Mouse (Mus musculus) testis, adult 2 months (tissue): ENCODE measurements around the gene Tekt1. TPM values are rescaled to one million over a fixed set of nuclear protein-coding genes. Genes with fewer than 3 reads are reported as not detected.

Experiments
- H3K27ac ChIP-seq: fragments of 200-500 bp; 2 replicates; pipeline ENCODE4 v1.5.1; 2012; ENCODE audit warnings: low read depth, low read length; ENCODE audit not compliant: control insufficient read depth, insufficient read depth
- H3K27me3 ChIP-seq: fragments of 200-500 bp; 2 replicates; pipeline ENCODE4 v1.6.1; 2012; ENCODE audit warnings: mild to moderate bottlenecking, low read length, moderate library complexity; ENCODE audit not compliant: control insufficient read depth, insufficient read depth
- H3K36me3 ChIP-seq: fragments of 200-500 bp; 2 replicates; pipeline ENCODE4 v1.6.1; 2012; ENCODE audit warnings: mild to moderate bottlenecking, low read length; ENCODE audit not compliant: control insufficient read depth, insufficient read depth
- H3K4me1 ChIP-seq: fragments of 200-500 bp; 2 replicates; pipeline ENCODE4 v1.6.1; 2012; ENCODE audit warnings: low read length; ENCODE audit not compliant: control insufficient read depth, insufficient read depth
- H3K4me3 ChIP-seq: fragments of 200-500 bp; 2 replicates; pipeline ENCODE4 v1.5.1; 2012; ENCODE audit warnings: low read depth, mild to moderate bottlenecking, low read length, moderate library complexity, mixed read lengths; ENCODE audit not compliant: control insufficient read depth
- CTCF ChIP-seq: fragments of 200-500 bp; IDR thresholded peaks from 2 replicates; pipeline ENCODE4 v1.5.1; 2012; ENCODE audit warnings: low read depth, mild to moderate bottlenecking, inconsistent platforms, low read length, moderate library complexity; ENCODE audit not compliant: control insufficient read depth, insufficient read depth, insufficient replicate concordance
- POLR2A ChIP-seq: fragments of 200-500 bp; IDR thresholded peaks from 2 replicates; pipeline ENCODE4 v1.6.1; 2012; ENCODE audit warnings: low read depth, mild to moderate bottlenecking, inconsistent platforms, low read length, moderate library complexity; ENCODE audit not compliant: control insufficient read depth
- polyA plus RNA-seq: library from polyadenylated mRNA; depleted of rRNA; stranded (reverse); fragments of >200 nt; gene quantifications from 2 replicates; pipeline ENCODE4 v1.2.3, GENCODE M21; 2012

Tekt1 gene
- polyA plus RNA-seq, 1 experiment = 184 TPM

GRCm38 (mm10) chr11:72364526-72364925 is 2.3 kb upstream of the Tekt1 start:
- H3K27me3 ChIP-seq = no peaks in the 10 kb centered on the region
- no peak for TF ChIP-seq POLR2A
- TF ChIP-seq CTCF = no peak
- H3K27ac ChIP-seq = no peak overlapping the region
- no peak overlapping the region for H3K4me3 ChIP-seq
- peaks cover 2% of the 10 kb centered on the region for H3K4me1 ChIP-seq
- no peaks in the 10 kb centered on the region for H3K36me3 ChIP-seq

GRCm38 (mm10) chr11:72363523-72364240 is 1.4 kb upstream of the Tekt1 start:
- no peak overlapping the region for H3K27ac ChIP-seq
- TF ChIP-seq POLR2A = no peak
- no peak for TF ChIP-seq CTCF

GRCm38 (mm10) chr11:72361385-72362346 is 576 bp downstream of the Tekt1 start:
- Histone ChIP-seq H3K4me1 (peaks cover 2% of the 10 kb centered on the region), H3K36me3 (no peaks in the 10 kb centered on the region), H3K4me3 (peak overlapping the region; percentile 79), H3K27me3 (no peaks in the 10 kb centered on the region), H3K27ac (peak overlapping the region; percentile 83)
- TF ChIP-seq CTCF = no peak
- peak; percentile 82 for TF ChIP-seq POLR2A

More at GRCm38 (mm10) chr11:72363523-72364240, 1.4 kb upstream of the Tekt1 start:
- Histone ChIP-seq H3K4me1 (peaks cover 2% of the 10 kb centered on the region), H3K27me3 (no peaks in the 10 kb centered on the region), H3K36me3 (no peaks in the 10 kb centered on the region), H3K4me3 (no peak overlapping the region)

- H3K27ac ChIP-seq = no peak overlapping the region
- H3K4me3 ChIP-seq = peak overlapping the region; percentile 67
- H3K36me3 ChIP-seq = no peaks in the 10 kb centered on the region
- H3K4me1 ChIP-seq = peaks cover 8% of the 10 kb centered on the region; the same call in 1 of the 2 replicates
- peak; percentile 91 for TF ChIP-seq CTCF
- TF ChIP-seq POLR2A = no peak
- no peaks in the 10 kb centered on the region for H3K27me3 ChIP-seq
Measured at GRCm38 (mm10) chr11:72354971-72355728, 7.1 kb downstream of the Tekt1 start.

- H3K36me3 ChIP-seq = no peaks in the 10 kb centered on the region
- TF ChIP-seq CTCF (no peak), POLR2A (no peak)
Measured at GRCm38 (mm10) chr11:72353186-72353585, 9.1 kb downstream of the Tekt1 start.

GRCm38 (mm10) chr11:72352272-72352671 is 10.0 kb downstream of the Tekt1 start:
- no peak overlapping the region for H3K27ac ChIP-seq
- TF ChIP-seq CTCF (no peak), POLR2A (no peak)
- H3K4me1 ChIP-seq = peaks cover 8% of the 10 kb centered on the region; the same call in 1 of the 2 replicates
- H3K27me3 ChIP-seq = no peaks in the 10 kb centered on the region
- no peak overlapping the region for H3K4me3 ChIP-seq
- no peaks in the 10 kb centered on the region for H3K36me3 ChIP-seq

More at GRCm38 (mm10) chr11:72353186-72353585, 9.1 kb downstream of the Tekt1 start:
- no peaks in the 10 kb centered on the region for H3K27me3 ChIP-seq
- H3K4me3 ChIP-seq = no peak overlapping the region
- no peak overlapping the region for H3K27ac ChIP-seq
- H3K4me1 ChIP-seq = peaks cover 8% of the 10 kb centered on the region; the same call in 1 of the 2 replicates

- no peak overlapping the region for H3K27ac ChIP-seq
- no peaks in the 10 kb centered on the region for H3K27me3 ChIP-seq
- H3K4me1 ChIP-seq = peaks cover 3% of the 10 kb centered on the region; the same call in 1 of the 2 replicates
- H3K4me3 ChIP-seq = no peak overlapping the region
- H3K36me3 ChIP-seq = no peaks in the 10 kb centered on the region
- TF ChIP-seq CTCF (no peak), POLR2A (no peak)
Measured at GRCm38 (mm10) chr11:72349652-72350051, 12.6 kb downstream of the Tekt1 start.
